Mouse (Mus musculus) limb, embryonic 15.5 days (tissue): ENCODE measurements around the gene Hs1bp3. TPM values are rescaled to one million over a fixed set of nuclear protein-coding genes. Genes with fewer than 3 reads are reported as not detected.
A peak's percentile ranks its signal among the peaks of the same experiment; 100 is the strongest.

Experiments used
- ATAC-seq: fragments of 200-750 bp; cut with Nextera tagmentation; 2 replicates; pipeline ENCODE4 v1.8.0; 2017; ENCODE audit warnings: low read depth, moderate TSS enrichment; ENCODE audit not compliant: insufficient number of reproducible peaks, low FRiP score, low TSS enrichment
- H3K27ac ChIP-seq: fragments of 300-500 bp; sonication (generic); 2 replicates; pipeline ENCODE4 v1.5.1; 2015; ENCODE audit warnings: moderate library complexity, mild to moderate bottlenecking, inconsistent platforms
- H3K27me3 ChIP-seq: fragments of 300-500 bp; sonication (generic); 2 replicates; pipeline ENCODE4 v1.6.1; 2015; ENCODE audit warnings: inconsistent platforms
- H3K36me3 ChIP-seq: fragments of 300-500 bp; sonication (generic); 2 replicates; pipeline ENCODE4 v1.6.1; 2015; ENCODE audit warnings: inconsistent platforms
- H3K4me1 ChIP-seq: fragments of 300-500 bp; sonication (generic); 2 replicates; pipeline ENCODE4 v1.6.1; 2015; ENCODE audit warnings: inconsistent platforms
- H3K4me2 ChIP-seq: fragments of 300-500 bp; sonication (generic); 2 replicates; pipeline ENCODE4 v1.6.1; 2015; ENCODE audit warnings: mild to moderate bottlenecking, inconsistent platforms
- H3K4me3 ChIP-seq: fragments of 300-500 bp; sonication (generic); 2 replicates; pipeline ENCODE4 v1.5.1; 2015; ENCODE audit warnings: mild to moderate bottlenecking, inconsistent platforms
- H3K9ac ChIP-seq: fragments of 300-500 bp; sonication (generic); 2 replicates; pipeline ENCODE4 v1.6.1; 2015; ENCODE audit warnings: inconsistent platforms
- H3K9me3 ChIP-seq: fragments of 300-500 bp; sonication (generic); 2 replicates; pipeline ENCODE4 v1.6.1; 2016; ENCODE audit warnings: inconsistent platforms
- WGBS: fragments of 180-500 bp; shearing (Covaris S2); methylation state at CpG from one replicate; pipeline ENCODE4 v1.1.7; 2015; 5-methylcytosine and 5-hydroxymethylcytosine counted together
- polyA plus RNA-seq: library from polyadenylated mRNA; unstranded; fragments of >200 nt; fragmentation: Nextera tagmentation; extraction: Ambion mirVana; gene quantifications from 2 replicates; pipeline ENCODE4 v1.2.1, GENCODE M21; 2015

Gene Hs1bp3
- polyA plus RNA-seq, 1 experiment from 2014 or later, result 16.8 TPM

DNA sequence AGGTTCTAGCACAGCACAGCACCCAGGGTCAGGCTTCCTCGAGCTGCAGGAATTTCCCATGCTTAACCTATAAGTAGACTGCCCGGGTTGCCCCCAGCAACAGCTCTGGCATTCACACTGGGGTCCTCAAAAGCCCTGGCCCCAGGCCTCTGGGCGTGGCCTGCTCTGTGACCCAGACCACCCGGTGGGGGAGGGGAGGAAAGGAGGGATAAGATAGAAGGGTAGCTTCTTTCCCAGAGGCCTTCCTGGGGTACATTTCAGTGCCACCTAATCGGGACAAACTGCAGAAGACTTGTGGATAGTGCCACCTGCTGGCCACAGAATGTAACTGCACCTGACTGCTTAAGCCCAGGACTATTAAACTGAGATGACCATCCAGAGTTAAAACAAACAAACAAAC, 6.8 kb upstream of the Hs1bp3 start:
- Histone ChIP-seq H3K4me1 (peaks cover 15% of the 10 kb centered on the region), H3K4me3 (no peak overlapping the region), H3K27me3 (peaks cover 69% of the 10 kb centered on the region), H3K9me3 (no peaks in the 10 kb centered on the region), H3K9ac (no peak overlapping the region), H3K27ac (no peak overlapping the region), H3K36me3 (no peaks in the 10 kb centered on the region), H3K4me2 (no peak overlapping the region)
- ATAC-seq, result no peak
- WGBS, result 7% methylated on average over 5 of the region's 5 CpGs

- no peaks in the 10 kb centered on the region for H3K36me3 ChIP-seq
- H3K4me3 ChIP-seq, result no peak overlapping the region
- H3K9me3 ChIP-seq, result no peaks in the 10 kb centered on the region
- H3K27ac ChIP-seq, result no peak overlapping the region
- no peak overlapping the region for H3K9ac ChIP-seq
- no peak for ATAC-seq
- 72% methylated on average over 1 of the region's 1 CpGs for WGBS
- peaks cover 10% of the 10 kb centered on the region for H3K4me1 ChIP-seq
- no peak overlapping the region for H3K4me2 ChIP-seq
- peaks cover 64% of the 10 kb centered on the region for H3K27me3 ChIP-seq
These were observed 6.3 kb upstream of the Hs1bp3 start for GRCm38 (mm10) chr12:8306910-8307309.

- Histone ChIP-seq H3K9me3 (no peaks in the 10 kb centered on the region), H3K4me2 (no peak overlapping the region), H3K36me3 (no peaks in the 10 kb centered on the region), H3K27ac (no peak overlapping the region), H3K9ac (no peak overlapping the region), H3K4me1 (peaks cover 22% of the 10 kb centered on the region), H3K4me3 (no peak overlapping the region), H3K27me3 (peaks cover 30% of the 10 kb centered on the region)
- ATAC-seq, result no peak
- WGBS, result 45% methylated on average over 17 of the region's 17 CpGs
These were observed 2.2 kb upstream of the Hs1bp3 start for GRCm38 (mm10) chr12:8310992-8311391.

- H3K9me3 ChIP-seq, result no peaks in the 10 kb centered on the region
- no peak overlapping the region for H3K4me2 ChIP-seq
- H3K4me3 ChIP-seq, result no peak overlapping the region
- no peak for ATAC-seq
- H3K36me3 ChIP-seq, result no peaks in the 10 kb centered on the region
- 70% methylated on average over 4 of the region's 4 CpGs for WGBS
- peaks cover 20% of the 10 kb centered on the region for H3K4me1 ChIP-seq
- peaks cover 24% of the 10 kb centered on the region for H3K27me3 ChIP-seq
- no peak overlapping the region for H3K27ac ChIP-seq
- no peak overlapping the region for H3K9ac ChIP-seq
These were observed 966 bp upstream of the Hs1bp3 start for GRCm38 (mm10) chr12:8312266-8312665.

GRCm38 (mm10) chr12:8313773-8314172, 541 bp downstream of the Hs1bp3 start:
- H3K9ac ChIP-seq, result peak overlapping the region; percentile 68
- peaks cover 13% of the 10 kb centered on the region for H3K36me3 ChIP-seq
- 18% methylated on average over 12 of the region's 12 CpGs for WGBS
- H3K9me3 ChIP-seq, result no peaks in the 10 kb centered on the region
- H3K4me2 ChIP-seq, result peak overlapping the region; percentile 73
- H3K27ac ChIP-seq, result no peak overlapping the region
- H3K4me1 ChIP-seq, result peaks cover 24% of the 10 kb centered on the region
- ATAC-seq, result no peak
- peaks cover 20% of the 10 kb centered on the region for H3K27me3 ChIP-seq
- H3K4me3 ChIP-seq, result peak overlapping the region; percentile 69

DNA sequence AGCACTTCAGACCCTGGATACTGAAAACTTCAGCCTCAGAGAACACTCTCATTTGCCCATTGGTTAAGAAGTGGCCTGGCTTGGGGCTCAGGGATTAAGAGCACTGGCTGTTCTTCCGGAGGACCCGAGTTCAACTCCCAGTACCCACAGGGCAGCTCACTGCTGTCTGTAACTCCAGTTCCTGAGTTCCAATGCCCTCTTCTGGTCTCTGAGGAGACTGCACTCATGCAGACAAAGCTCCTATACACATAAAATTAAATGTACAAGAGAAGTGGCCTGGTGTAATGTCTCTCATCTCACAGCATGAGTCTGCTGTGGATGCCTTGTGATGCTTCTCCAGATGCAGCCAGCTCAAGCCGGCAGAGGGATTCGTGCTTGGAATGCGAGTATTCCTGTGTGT, 3.3 kb downstream of the Hs1bp3 start:
- 87% methylated on average over 5 of the region's 5 CpGs for WGBS

GRCm38 (mm10) chr12:8320084-8320713, 7.0 kb downstream of the Hs1bp3 start:
- Histone ChIP-seq H3K4me3 (no peak overlapping the region), H3K4me1 (peaks cover 16% of the 10 kb centered on the region), H3K27ac (no peak overlapping the region), H3K9me3 (no peaks in the 10 kb centered on the region), H3K27me3 (no peaks in the 10 kb centered on the region), H3K9ac (no peak overlapping the region), H3K4me2 (no peak overlapping the region), H3K36me3 (peaks cover 53% of the 10 kb centered on the region)
- ATAC-seq, result no peak
- 37% methylated on average over 5 of the region's 5 CpGs for WGBS

More for the DNA sequence above, 3.3 kb downstream of the Hs1bp3 start:
- peaks cover 27% of the 10 kb centered on the region for H3K36me3 ChIP-seq
- no peaks in the 10 kb centered on the region for H3K9me3 ChIP-seq
- no peak overlapping the region for H3K4me2 ChIP-seq
- peaks cover 5% of the 10 kb centered on the region; the same call in 1 of the 2 replicates for H3K27me3 ChIP-seq
- ATAC-seq, result no peak
- no peak overlapping the region for H3K27ac ChIP-seq
- no peak overlapping the region for H3K9ac ChIP-seq
- peaks cover 34% of the 10 kb centered on the region for H3K4me1 ChIP-seq
- H3K4me3 ChIP-seq, result no peak overlapping the region

DNA sequence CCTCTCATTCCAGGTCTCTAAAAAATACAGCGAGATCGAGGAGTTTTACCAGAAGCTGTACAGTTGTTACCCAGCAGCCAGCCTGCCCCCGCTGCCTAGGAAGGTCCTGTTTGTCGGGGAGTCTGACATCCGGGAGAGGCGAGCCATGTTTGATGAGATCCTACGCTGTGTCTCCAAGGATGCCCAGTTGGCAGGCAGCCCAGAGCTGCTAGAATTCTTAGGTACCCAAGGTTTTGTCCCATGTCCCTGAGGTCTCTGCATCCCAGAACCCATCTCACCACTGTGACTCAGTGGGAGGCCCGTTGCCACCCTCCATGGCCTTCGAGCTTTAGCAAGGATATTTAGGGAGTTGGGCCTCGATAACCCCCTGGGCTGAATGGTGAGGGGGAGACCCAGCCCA, 8.3 kb downstream of the Hs1bp3 start:
- WGBS, result 85% methylated on average over 10 of the region's 10 CpGs
- H3K36me3 ChIP-seq, result peaks cover 56% of the 10 kb centered on the region
- no peak overlapping the region for H3K9ac ChIP-seq
- no peak overlapping the region for H3K4me3 ChIP-seq
- peaks cover 14% of the 10 kb centered on the region for H3K4me1 ChIP-seq
- no peak for ATAC-seq
- H3K4me2 ChIP-seq, result no peak overlapping the region
- H3K27me3 ChIP-seq, result no peaks in the 10 kb centered on the region
- no peak overlapping the region for H3K27ac ChIP-seq
- no peaks in the 10 kb centered on the region for H3K9me3 ChIP-seq

- Histone ChIP-seq H3K4me2 (no peak overlapping the region), H3K27me3 (no peaks in the 10 kb centered on the region), H3K27ac (no peak overlapping the region), H3K9me3 (no peaks in the 10 kb centered on the region), H3K9ac (no peak overlapping the region), H3K4me1 (peaks cover 14% of the 10 kb centered on the region), H3K4me3 (no peak overlapping the region), H3K36me3 (peaks cover 47% of the 10 kb centered on the region)
- ATAC-seq, result no peak
- 88% methylated on average over 10 of the region's 10 CpGs for WGBS
These were observed 10.9 kb downstream of the Hs1bp3 start for GRCm38 (mm10) chr12:8324086-8324485.

DNA sequence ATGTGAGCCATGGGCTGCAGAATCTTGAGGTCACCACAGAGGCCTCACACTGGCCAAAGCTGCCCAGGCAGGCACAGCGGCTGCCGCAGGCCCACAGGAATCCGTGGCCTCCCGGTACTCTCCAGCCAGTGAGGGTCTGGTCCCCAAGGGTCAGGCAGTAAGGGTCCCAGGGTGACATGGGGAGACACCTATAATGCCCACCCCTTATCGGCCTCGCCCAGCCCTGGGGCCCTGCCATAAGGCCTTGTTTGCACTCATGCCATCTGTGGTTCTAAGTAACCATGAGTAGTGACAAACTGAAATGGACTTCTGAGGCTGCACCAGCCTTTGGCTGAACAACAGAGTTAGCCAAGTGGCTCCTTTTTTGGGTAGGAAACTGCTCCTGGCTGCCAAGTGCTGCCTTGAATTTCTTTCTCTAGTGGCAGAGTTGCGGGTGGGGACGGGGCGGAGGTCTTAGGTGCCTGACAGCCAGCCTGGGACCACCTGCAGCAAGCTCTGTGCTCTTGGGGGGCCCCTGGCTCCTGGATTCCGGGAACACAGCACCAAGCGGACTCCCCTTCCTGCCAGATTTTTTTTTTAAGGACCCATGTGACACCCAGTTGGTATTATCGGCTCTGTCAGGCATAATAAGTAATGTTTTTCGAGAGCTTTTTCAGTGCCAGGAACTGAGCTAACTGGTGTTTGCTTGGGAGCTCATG, 12.2 kb downstream of the Hs1bp3 start:
- no peak for ATAC-seq
- 89% methylated on average over 13 of the region's 13 CpGs for WGBS
- H3K36me3 ChIP-seq, result peaks cover 50% of the 10 kb centered on the region

GRCm38 (mm10) chr12:8325943-8326522, 12.8 kb downstream of the Hs1bp3 start:
- peaks cover 6% of the 10 kb centered on the region for H3K4me1 ChIP-seq
- peaks cover 48% of the 10 kb centered on the region for H3K36me3 ChIP-seq
- H3K27me3 ChIP-seq, result no peaks in the 10 kb centered on the region
- H3K9me3 ChIP-seq, result no peaks in the 10 kb centered on the region
- no peak overlapping the region for H3K27ac ChIP-seq
- H3K9ac ChIP-seq, result no peak overlapping the region
- H3K4me3 ChIP-seq, result no peak overlapping the region
- no peak for ATAC-seq
- 89% methylated on average over 17 of the region's 17 CpGs for WGBS
- H3K4me2 ChIP-seq, result no peak overlapping the region

More for the DNA sequence above, 12.2 kb downstream of the Hs1bp3 start:
- Histone ChIP-seq H3K4me1 (peaks cover 6% of the 10 kb centered on the region), H3K9ac (no peak overlapping the region), H3K27ac (no peak overlapping the region), H3K27me3 (no peaks in the 10 kb centered on the region), H3K4me2 (no peak overlapping the region), H3K9me3 (no peaks in the 10 kb centered on the region), H3K4me3 (no peak overlapping the region)
